Mouse (Mus musculus) small intestine, adult 10 weeks (tissue): ENCODE data around the gene Vmn2r17. TPM values are rescaled to one million over a fixed set of nuclear protein-coding genes. Genes with fewer than 3 reads are reported as not detected.

Source experiments
- polyA plus RNA-seq: library from polyadenylated mRNA; stranded (reverse); fragments of 350-450 nt; fragmentation: Illumina TruSeq; extraction: RNeasy Lipid Tissue Mini Kit (QIAGEN cat#74804); gene quantifications from one replicate; pipeline ENCODE4 v1.2.3, GENCODE M21; 2014; ENCODE audit warnings: low replicate concordance

Vmn2r17 gene
- polyA plus RNA-seq = not detected

DNA sequence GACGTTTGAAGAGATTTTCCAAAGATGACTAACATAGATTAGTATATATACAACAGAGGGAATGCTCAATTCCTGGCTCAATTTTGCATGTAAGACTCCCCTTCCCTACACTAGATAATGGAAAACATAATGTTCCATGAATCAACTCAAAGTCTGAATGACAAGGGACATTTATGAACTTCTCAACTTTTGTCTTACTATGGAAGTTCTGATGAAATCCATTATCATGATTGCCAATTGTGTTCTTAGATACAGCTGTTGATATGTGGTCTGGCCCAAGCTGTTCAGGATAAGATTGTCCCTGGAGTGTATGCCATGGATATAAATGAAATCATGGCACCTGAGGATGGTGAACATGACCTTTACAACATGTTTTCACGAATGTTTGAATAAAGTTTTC, at the start of gene Vmn2r17:
Gene Vmn2r17 (plus strand): TSS at position 301 of the 400 bp plus-strand sequence.

Other genes with a start within 250 kb of the Vmn2r17 start
- gene Vmn2r13, start 227.5 kb upstream of the Vmn2r17 start, polyA plus RNA-seq = not detected
- not detected for gene Vmn2r14, start 195.0 kb upstream of the Vmn2r17 start, polyA plus RNA-seq
- gene Vmn2r15, start 122.0 kb upstream of the Vmn2r17 start, polyA plus RNA-seq = not detected
- not detected for gene Vmn2r16, start 89.5 kb upstream of the Vmn2r17 start, polyA plus RNA-seq
- 0.45 TPM for gene Crlf2, start 139.3 kb downstream of the Vmn2r17 start, polyA plus RNA-seq